Mouse (Mus musculus): ENCODE results near the gene Ppm1m.
A peak's percentile ranks its signal among the peaks of the same experiment; 100 is the strongest.
"Not testable (repeated sequence)": the region's sequence is repeated elsewhere in the genome, so short reads cannot be mapped to it uniquely, and the experiment has no call there.

Ppm1m gene

GRCm38 (mm10) chr9:106191355-106191754 lies 8.2 kb downstream of the Ppm1m start:
- DNase-seq, result no peak

GRCm38 (mm10) chr9:106183996-106184395 lies 15.6 kb downstream of the Ppm1m start:
- no peak for DNase-seq

GRCm38 (mm10) chr9:106182146-106182545 lies 17.4 kb downstream of the Ppm1m start:
- DNase-seq, result no peak

GRCm38 (mm10) chr9:106179964-106180363 lies 19.6 kb downstream of the Ppm1m start:
- no peak for DNase-seq

GRCm38 (mm10) chr9:106179454-106179853 lies 20.1 kb downstream of the Ppm1m start:
- no peak for DNase-seq

- DNase-seq, result no peak
Observed at GRCm38 (mm10) chr9:106177799-106178198, 21.7 kb downstream of the Ppm1m start.

- no peak for DNase-seq
Observed at GRCm38 (mm10) chr9:106176769-106177168, 22.8 kb downstream of the Ppm1m start.

- no peak for DNase-seq
Observed at GRCm38 (mm10) chr9:106175552-106176200, 23.9 kb downstream of the Ppm1m start.

GRCm38 (mm10) chr9:106173363-106173762 lies 26.2 kb downstream of the Ppm1m start:
- no peak for DNase-seq

- no peak for DNase-seq
Observed at GRCm38 (mm10) chr9:106172527-106172926, 27.0 kb downstream of the Ppm1m start.

GRCm38 (mm10) chr9:106171346-106172158 lies 28.0 kb downstream of the Ppm1m start:
- DNase-seq, result peak; percentile 45

GRCm38 (mm10) chr9:106170556-106171345 lies 28.8 kb downstream of the Ppm1m start, which contains the start of gene Wdr82:
TSS of gene Wdr82 (plus strand) at chr9:106170928.
- DNase-seq, result peak; percentile 88

GRCm38 (mm10) chr9:106169917-106170316 lies 29.6 kb downstream of the Ppm1m start:
- DNase-seq, result no peak

- not testable (repeated sequence) for DNase-seq
Observed at GRCm38 (mm10) chr9:106169006-106169405, 30.5 kb downstream of the Ppm1m start.

- no peak for DNase-seq
Observed at GRCm38 (mm10) chr9:106167703-106168102, 31.8 kb downstream of the Ppm1m start.

- no peak for DNase-seq
Observed at GRCm38 (mm10) chr9:106167241-106167640, 32.3 kb downstream of the Ppm1m start.

GRCm38 (mm10) chr9:106166709-106167108 lies 32.8 kb downstream of the Ppm1m start:
- DNase-seq, result no peak

GRCm38 (mm10) chr9:106160426-106160825 lies 39.1 kb downstream of the Ppm1m start:
- DNase-seq, result no peak

- peak; percentile 90 for DNase-seq
Observed at GRCm38 (mm10) chr9:106159784-106160301, 39.7 kb downstream of the Ppm1m start.

- DNase-seq, result no peak
Observed at GRCm38 (mm10) chr9:106159237-106159636, 40.3 kb downstream of the Ppm1m start.

GRCm38 (mm10) chr9:106158037-106158491 lies 41.5 kb downstream of the Ppm1m start, which contains the start of gene Glyctk:
TSS of gene Glyctk (minus strand) at chr9:106158138.
- DNase-seq, result no peak

GRCm38 (mm10) chr9:106157623-106157925 lies 42.0 kb downstream of the Ppm1m start:
- no peak for DNase-seq
